Mouse (Mus musculus) ZHBTc4 (cell line): ENCODE results near the gene Adad2.

ENCODE experiments used
- DNase-seq: peaks from one replicate; pipeline ENCODE4 v3.0.0-alpha.2; 2011; ENCODE audit warnings: low read depth, low spot score

Gene Adad2

DNA sequence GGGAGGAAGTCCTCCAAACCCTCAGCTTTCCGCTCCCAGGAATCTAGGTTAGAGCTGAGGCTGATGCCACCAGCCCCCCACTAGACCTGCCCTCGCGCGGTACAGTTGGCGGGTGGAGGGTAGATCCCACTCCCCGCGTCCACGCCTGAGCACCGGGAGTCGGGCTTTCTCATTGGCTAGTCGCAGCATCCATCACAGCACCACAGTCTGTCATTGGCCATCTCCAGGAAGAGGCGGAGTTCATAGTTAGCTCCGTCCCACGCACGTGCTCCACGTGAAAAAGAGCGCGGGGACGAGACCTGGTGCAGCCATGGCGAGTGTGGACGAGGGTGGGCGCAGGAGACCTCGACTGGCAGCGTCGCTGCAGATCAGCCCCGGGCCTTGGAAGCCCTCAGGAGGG lies at the start of gene Adad2:
Gene Adad2, plus strand, starts transcription at position 277 of the 400 bp plus-strand sequence.
- DNase-seq: peak; percentile 93

DNA sequence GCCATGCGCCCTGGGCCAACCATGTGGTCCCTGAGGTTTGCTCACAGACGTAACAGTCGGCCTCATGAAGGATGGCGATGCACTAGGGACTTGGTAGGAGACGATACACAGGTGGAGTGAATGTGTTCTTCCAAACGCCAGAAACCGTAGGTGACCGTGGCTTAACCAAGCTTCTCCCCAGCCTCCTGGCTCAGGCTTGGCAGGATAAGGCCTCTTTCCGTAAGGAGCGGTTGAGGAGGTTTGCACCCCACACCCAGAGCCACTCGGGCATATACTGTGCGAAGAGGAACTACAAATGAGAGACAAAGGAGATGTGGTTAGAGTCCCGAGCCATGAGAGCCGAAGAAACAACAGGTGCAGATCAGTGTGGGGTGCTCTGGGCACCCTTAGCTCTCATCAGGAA lies 48.7 kb upstream of the Adad2 start:
- DNase-seq: no peak

DNA sequence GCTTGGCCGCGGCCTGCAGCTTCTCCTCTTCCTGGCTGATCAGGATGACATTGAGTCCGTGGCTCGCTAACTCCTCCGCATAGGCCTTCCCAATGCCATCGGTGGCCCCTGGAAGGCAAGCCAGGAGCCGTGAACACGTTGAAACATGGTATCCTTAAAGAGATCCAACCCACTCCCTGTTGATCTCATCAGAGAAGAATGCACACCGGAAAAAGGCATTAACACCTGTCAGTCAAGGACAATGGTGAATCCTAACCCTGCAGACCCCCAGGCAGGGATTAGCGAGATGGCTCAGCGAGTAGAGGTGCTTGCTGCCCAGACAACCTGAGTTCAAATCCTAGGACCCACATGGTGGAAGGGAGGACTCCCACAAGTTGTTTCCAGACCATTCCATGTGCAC lies 46.2 kb upstream of the Adad2 start:
- DNase-seq: peak; percentile 91

DNA sequence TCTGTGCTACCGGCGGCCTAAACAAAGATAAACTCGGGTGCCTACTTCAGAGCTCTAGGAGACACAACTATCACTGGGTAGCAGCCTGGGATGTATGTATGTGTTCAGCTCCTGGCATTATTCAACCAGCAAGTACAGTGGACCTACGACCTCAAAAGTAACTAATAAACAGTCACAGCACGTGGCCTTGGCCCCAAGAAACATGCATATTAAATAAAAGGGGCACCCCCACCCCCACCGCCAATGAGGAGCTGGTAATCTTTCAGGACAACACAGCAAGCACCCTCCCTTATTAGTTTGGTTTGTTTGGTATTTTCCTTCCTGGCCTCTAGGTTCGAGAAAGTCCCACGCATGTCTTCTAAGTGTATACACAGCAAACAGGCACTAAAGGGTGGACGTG lies 44.3 kb upstream of the Adad2 start:
- DNase-seq: no peak

DNA sequence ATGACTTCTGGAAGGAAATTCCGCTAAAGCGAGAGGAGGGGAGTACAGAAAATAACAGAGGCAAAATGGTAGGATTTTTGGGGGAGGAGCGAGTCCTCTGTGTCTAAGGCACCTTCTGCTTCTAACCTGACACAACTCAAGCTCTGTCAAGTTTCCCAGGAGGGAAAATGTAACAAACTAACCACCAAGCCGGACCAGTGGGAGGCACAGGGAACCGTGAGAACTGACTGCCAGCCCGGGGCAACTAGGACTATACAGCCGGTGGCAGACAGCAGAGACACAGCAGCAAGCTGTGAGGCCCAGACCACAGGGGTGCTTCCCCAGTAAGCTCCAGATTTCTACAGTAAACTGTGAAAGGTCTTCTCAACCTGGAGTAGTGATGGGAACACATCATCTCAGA lies 43.6 kb upstream of the Adad2 start:
- DNase-seq: no peak

DNA sequence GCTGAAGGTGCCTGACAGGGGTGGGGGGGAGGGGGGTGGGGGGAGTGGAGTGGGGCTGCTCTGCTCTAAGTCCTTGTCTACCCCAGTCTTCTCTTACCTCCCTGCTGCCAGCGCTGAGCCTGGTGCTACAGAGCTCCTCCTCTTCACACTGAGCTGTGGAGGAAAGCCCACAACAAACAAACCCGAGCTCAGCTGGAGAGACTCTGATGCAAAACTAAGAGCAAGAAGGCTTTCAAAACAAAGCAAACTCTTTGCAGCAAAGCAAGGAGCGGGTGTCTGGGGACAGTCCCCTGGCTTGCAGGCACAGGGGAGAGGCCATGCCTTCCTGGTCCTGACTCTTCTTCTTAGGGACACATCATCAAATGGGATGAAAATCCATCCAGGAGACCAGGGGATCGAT lies 42.7 kb upstream of the Adad2 start:
- DNase-seq: no peak

DNA sequence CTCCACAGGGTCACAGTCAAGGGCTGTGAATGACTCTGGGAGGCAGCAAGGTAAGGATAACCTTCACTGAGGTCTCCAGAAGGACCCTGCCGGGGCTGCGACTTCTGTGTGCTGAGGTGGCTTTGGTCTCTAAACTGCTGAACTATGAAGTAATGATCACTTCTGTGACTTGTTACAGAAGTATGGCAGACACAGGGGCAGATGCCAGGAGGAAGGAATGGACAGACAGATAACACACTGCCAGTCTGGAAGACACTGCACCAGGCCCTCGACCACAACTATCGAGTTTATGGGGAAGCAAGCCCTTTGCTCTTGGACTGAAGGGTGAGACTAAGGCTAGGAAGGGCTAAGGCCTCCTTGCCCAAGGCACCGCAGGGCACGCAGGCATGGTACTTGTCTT lies 41.4 kb upstream of the Adad2 start:
- DNase-seq: no peak

DNA sequence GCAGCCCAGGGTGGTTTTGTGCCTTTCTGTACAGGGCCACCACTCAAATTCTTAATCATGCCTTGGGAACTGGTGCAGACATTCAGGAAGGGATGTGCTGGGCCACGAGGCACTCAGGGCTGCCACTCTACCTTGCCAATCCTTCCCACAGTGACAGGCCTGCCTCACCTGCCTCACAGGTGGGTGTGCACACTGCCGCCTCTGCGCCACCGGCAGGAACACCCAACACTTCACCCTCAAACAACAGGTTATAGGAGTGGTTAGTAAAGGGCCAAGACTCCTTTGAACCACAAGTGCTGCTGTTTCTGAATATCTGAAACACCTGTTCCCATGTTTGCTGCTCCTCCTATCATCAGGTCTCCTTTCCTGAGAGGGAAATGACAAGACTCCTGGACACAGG lies 40.1 kb upstream of the Adad2 start:
- no peak for DNase-seq

DNA sequence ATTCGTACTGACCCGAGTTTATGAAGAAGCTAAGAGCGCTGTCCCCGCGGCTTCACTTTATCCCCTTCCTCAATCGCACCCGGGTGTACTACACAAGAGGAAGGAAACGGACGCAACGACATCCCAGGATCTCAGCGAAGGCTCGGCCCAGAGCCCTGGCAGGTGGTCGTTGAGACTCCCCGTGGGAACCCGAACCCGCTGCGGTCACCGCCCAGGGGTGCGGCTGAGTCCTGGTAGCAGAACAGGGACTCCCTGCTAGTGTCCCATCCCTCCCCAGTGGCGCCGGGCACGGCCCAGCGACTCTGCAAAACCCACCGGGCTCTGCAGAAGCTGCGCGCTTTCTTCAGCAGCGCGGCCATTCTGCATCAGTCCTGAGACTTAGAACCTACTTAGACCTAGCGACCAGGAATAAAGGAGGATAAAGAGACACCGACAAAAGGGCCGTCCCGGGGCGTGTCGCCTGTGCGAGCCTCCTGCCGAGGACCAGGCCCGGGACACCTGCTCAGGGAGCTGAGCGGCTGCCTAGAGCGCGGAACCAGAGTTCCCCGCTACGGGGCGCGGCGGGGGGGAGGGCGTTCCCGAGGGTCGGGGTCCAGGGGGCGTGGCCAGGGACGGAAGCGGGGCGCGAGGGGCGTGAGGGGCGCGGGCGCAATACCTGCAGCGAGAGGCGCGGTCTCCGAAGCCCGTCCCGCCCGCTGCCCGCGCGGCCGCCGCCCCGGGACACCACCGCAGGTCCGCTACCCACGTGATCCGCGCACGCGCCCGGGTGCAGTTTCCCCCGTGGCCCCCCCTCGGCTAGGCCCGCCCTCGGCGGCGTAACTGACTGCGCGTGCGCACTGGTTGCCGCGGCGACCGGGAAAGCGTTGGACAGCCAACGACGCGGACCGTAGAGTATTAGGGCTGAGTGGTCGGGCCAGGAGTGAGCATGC lies 37.8 kb upstream of the Adad2 start, which contains the start of the genes Hsdl1 and Dnaaf1:
Gene Hsdl1, minus strand, starts transcription at position 747 of the 929 bp plus-strand sequence.
Gene Dnaaf1, plus strand, starts transcription at position 799 of the 929 bp plus-strand sequence.
- DNase-seq: peak; percentile 97

DNA sequence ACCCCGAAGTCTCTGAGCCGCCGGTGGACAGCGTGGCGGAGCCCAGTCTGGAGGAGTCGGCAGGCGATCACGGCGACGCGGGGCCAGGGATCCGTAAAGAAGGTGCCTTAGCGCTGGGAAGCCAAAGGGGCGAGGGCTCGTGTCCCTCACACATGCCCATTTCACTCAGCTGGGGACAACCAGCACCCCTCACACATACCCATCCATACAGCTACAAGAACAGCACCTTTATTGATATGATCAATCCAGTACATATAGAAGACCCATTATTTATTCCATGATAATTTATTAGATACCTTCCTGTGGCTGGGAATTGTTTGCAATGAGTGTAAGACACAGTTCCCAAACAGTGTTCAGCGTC lies 37.2 kb upstream of the Adad2 start:
- DNase-seq: no peak

DNA sequence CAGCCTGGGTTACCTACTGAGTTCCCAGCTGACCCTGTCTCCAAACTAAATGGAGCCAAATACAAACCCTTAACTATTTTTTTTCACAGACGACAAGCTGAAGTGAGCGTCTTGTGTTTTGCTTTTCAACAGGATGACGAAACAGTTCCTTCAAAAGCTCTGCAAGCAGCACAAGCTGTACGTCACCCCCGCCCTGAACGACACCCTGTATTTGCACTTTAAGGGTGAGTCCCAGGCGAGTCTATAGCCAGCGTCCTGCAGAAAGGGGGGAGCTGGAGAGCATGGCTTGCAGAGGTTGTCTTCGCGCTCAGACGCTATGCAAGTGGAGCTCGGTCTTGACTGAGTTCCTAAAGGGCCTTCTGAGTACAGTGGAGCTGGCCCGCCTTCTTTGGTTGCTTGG lies 33.5 kb upstream of the Adad2 start:
- DNase-seq: no peak

DNA sequence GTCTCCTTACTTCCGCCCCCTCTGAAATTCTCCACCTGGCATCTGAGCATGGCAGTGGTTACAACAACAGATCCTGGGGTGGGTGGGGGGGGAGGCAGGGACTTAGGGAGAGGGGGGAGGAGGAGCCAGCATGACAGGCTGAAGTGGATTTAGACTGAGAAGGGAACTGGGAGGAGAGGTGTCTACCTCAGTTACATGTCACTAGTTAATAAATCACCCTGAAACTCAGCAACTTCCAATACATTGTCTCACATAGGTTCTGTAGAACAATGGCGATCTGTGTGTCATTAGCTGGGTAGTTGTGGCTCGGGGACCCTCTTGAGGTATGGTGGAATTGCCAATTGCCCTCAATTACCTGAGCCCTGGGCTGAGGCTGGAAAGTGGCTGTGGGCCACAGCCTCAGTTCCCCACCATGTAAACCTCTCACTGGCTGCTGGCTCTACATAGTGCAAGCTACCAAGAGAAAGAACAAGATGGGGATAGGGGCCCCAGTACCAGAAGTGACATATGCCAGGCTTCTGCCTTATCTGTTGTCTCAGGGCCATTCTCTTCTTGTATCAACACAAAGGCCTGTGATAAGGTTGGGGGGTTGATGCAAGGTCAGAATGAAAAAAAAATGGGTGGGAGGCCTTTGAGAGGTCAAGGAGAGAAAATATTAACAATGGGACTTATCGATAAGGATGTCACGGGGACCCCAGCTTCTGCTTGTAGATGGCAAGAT lies 31.9 kb upstream of the Adad2 start:
- no peak for DNase-seq

DNA sequence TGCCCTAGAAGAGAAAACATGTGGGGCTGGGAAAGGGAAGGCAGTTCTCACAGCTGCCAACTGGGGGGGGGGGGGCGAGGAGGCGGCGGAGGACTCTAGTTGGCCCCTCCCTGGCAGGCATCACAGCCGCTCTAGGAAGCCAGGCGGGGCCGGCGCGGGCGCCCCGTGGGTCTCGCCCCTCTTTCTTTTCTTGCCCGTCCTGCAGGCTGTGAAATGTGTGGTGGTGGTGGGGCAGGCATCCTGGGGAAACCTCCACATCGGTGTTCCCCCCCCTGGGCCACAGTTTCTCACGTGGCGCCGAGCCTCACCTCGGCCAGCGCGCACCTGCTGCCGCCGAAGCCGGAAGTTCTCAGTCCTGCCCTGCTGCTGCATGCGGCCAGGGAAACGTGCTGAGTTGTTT lies 26.6 kb upstream of the Adad2 start:
- peak; percentile 66 for DNase-seq

DNA sequence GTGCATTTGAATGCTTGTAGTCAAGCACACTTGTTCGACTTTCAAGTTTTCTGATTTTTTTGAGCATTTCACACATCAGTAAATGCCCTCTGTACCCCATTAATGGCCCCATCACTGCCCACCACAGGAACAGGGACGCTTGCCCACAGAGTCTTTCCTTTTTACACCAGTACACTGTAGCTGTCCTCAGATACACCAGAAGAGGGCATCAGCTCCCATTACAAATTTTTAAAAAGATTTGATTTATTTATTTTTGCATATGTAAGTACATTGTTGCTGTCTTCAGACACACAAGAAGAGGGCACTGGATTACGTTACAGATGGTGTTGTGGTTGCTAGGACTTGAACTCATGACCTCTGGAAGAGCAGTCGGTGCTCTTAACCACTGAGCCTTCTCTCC lies 24.2 kb upstream of the Adad2 start:
- no peak for DNase-seq

DNA sequence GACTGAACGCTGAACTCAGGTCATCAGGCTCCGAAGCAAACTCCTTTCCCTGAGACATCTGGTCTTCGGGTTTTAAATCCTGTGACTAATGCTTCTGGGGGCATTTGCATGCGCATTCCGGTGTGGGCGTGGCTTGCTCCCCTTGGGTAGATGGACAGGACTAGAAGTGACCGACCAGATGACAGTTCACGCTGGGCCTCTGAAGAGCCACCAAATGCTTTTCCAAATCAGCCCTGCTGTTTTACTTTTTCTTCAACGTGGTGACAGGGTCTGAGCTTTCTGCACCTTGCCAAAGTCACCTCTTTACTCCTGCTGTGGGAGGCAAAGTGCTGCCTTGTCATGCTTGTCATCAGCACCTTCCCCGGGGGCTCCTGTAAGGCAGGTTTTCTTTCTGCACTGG lies 23.7 kb upstream of the Adad2 start:
- DNase-seq: no peak

DNA sequence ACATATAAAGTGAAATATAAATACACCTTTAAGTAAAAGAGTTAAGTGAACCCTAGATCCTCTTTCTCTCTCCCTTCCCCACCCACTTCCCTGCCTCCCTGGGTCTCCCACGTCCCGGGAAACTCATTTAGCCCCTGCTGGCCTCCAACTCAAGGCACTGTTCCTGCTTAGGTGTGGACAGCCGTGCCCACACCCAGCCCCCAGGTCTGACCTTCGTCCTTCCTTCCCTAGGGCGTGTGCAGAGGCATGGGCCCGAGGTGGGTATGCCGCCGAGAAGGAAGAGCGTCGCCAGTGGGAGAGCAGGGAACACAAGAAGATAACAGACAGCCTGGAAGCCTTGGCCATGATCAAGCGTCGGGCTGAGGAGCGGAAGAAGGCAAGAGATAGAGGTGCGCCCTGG lies 22.2 kb upstream of the Adad2 start:
- no peak for DNase-seq

DNA sequence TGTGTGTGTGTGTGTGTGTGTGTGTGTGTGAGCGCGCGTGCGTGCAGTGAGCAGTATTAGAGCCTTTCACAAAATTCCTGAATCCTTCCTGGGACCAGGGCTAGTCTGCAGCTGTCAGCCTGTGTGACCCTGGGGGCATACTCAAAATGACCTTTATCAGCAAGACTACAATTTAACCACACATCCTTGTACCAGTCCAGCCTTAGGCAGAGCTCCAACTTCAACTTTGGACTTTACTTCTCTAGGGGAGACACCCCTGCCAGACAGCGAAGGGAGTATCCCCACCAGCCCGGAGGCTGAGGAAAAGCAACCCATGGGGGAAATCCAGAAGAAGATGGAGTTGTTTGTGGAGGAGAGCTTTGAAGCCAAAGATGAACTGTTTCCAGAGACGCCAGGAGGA lies 21.1 kb upstream of the Adad2 start:
- DNase-seq: no peak

DNA sequence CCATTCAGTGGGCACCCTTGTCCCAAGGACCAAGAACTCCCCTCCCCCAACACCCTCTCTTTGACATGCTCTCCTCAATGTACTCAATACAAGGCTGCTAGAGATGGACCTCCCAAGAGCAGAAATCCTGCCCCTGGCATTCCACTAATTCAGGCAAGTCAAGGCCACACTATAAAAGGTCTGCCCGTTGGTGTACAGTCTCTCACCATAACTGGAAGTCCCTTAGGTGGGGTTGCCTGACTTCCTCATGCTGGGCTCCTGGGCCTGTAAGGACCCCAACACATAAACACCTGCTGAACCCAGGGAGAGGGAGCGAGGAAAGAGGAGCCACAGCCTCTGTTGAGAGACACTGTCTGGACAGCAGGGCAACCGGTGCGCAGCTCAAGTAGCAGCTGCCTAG lies 8.8 kb upstream of the Adad2 start:
- DNase-seq: no peak

DNA sequence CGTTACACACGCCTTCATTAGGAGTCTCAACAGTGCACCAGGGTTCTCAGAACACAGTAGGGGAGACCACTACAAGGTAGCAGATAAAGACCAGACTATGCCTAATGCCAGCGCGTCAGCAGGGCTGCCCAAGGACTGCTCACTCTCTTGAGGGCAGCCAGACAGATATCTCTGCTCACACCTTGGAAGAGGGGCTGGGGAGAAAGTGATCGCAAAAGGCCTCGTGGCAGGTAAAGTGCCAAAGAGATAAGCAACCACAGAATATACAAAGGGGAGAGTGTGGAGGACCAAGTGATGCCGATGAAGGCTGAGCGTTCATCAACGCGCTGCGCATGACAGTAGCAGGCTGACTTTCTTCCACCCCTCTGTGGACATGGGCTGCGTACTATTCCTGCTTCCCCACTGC lies 8.1 kb upstream of the Adad2 start:
- no peak for DNase-seq

DNA sequence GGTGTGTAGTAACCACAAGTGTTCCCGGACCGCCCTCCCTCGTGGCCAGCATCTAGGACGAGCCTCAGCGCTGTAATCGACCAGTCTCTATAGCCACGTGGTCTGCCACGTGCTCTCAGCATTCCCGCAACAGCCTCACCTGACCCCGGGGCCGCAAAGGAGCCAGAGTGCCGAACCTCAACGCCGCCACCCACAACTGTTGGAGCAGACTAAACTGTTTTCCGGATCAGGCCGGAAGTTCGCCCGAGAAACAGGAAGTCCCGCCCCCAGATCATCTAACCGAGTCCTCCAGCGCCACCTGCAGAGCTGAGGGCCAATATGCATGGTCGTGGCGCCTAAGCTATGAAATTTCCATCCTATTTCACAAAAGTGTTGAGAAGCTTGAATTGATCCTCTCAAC lies 7.6 kb upstream of the Adad2 start, which contains the start of gene Taf1c:
Gene Taf1c, minus strand, starts transcription at position 227 of the 400 bp plus-strand sequence.
- peak; percentile 98 for DNase-seq

DNA sequence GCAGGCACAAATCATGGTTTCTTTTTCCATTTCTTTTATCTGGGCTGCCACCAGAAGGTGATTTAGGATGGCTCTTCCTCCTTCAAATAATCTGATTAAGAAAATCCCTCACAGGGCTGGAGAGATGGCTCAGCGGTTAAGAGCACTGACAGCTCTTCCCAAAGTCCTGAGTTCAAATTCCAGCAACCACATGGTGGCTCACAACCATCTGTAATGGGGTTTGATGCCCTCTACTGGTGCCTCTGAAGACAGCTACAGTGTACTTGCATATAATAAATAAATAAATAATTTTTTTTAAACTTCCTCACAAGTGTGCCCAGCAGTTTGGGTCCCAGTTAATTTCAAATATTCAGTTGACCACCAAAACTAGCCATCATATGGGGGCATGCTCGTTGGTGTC lies 6.3 kb upstream of the Adad2 start:
- DNase-seq: peak; percentile 47

DNA sequence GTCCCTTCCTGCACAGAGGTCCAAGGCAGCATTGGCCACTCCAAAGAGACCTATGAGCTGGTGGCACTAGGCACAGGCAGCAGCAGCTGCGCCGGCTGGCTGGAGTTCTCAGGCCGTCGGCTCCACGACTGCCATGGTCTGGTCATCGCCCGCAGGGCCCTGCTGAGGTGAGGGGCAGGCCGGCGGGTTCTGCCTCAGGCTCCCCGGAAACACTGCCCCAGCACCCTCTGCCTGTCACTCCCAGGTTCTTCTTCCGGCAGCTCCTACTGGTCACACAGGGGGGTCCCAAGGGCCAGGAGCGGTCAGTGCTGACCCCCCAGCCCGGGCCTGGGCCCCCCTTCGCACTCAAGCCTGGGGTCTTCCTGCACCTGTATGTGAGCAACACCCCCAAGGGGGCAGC lies 2.5 kb downstream of the Adad2 start:
- DNase-seq: no peak

DNA sequence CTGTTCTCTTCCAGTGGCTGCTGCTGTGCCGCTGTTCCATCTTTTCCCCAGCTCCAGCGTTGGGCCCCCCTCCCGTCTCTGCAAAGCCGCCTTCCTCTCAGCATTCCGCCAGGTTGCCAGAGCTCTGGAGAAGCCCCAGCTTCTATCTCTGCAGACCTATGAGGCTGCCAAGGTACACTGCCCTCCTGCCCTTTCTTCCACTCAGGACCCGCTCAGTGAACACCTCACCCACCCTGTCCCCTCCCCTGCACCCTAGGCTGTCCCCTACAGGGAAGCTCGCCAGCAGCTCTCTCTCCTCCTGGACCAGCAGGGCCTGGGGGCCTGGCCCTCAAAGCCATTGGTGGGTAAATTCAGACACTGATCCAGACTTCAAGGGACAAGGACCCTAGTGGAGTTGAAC lies 3.8 kb downstream of the Adad2 start:
- peak; percentile 46 for DNase-seq
